Mouse (Mus musculus): ENCODE results near the gene Ccdc148. TPM values are rescaled to one million over a fixed set of nuclear protein-coding genes. Genes with fewer than 3 reads are reported as not detected.

Gene Ccdc148
- total RNA-seq, 4 experiments from 2014 or later, result not detected

DNA sequence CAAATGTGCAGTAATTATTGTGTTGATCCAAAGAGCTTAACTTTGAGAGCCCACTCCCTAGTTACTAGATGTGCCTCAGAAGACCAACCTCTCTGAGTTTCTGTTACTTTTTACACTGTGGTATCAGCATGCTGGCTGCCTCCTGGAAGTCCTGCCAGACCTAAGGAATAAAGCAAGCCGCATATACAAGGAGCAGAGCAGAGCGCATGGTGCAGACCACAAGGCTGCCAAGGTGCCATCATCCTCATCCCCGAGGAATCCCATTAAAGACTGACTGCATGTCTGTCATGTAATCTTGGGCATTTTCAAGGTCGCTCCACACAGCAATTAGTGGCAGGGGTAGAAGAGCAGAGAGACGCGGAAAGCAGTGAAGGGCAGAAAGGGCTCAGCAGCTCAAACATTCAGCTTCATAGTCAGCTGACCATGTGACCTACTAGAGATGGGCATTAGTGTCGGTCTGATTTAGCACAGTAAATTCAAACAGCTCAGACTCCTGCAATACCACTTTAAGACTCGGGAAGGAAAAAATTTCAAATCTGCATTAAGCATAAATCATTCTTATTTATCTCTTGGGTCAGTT is 110.1 kb downstream of the Ccdc148 start:
- DNase-seq (ENCODE audit: low spot score in 2 of 2), result no peak

GRCm38 (mm10) chr2:59049686-59050085 is 110.8 kb downstream of the Ccdc148 start:
- no peak for DNase-seq (ENCODE audit: low spot score in 2 of 2)

GRCm38 (mm10) chr2:59048775-59049451 is 111.6 kb downstream of the Ccdc148 start:
- no peak for DNase-seq (ENCODE audit: low spot score in 2 of 2)

DNA sequence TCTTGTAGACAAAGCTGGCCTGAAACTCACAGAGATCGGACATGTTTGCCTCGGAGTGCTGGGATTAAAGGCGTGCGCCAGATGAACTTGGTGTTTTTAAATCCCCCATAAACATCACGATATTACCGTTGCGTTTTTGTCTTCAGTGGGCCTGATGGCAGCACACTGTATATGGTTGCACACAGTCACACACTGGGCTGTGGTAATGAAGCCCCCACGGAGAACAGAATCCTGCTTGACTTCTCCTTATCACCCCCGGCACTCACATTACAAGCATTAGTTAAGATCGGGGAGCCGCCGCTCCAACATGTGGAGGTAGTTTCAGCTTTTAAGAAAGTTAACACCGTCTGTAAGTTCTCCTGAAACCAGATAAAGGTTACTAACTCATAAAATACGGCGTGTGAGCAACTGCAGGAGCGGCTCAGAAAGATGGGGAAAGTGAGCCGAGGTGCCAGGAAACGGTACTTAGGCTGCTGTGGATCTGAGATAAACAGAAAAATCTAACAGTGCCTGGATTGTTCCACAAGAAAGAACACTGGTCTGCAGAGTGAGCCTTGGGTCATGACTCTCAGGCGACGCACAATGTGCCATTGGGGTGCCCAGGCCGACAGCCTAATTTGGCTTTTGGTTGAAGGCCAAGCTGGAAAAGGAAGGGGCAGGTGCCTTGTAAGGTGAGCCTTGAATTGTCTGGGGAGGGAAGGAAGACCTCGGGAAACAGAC is 117.0 kb downstream of the Ccdc148 start:
- no peak for DNase-seq (ENCODE audit: low spot score in 2 of 2)

DNA sequence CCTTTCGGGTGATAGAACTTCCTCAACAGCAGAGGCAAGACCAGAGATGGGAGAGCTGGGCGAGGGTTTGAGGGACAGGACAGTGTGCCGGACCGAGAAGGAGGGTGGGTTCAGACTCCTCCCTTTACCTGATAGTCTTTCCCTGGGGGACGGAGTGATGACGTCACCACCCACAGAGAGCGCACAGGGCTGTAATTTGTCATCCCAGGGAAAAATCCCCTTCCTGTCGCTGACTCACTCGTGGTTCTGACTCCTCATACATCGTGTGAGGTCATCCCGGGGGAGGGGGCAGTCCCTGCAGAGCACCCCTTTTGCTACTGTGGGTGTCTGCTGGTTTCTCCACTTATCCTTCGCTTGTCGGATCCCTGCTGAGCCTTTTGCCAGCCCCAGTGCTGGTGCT is 117.9 kb downstream of the Ccdc148 start:
- no peak for DNase-seq (ENCODE audit: low spot score in 2 of 2)

- no peak for DNase-seq (ENCODE audit: low spot score in 2 of 2)
Measured at GRCm38 (mm10) chr2:59036433-59036832, 124.0 kb downstream of the Ccdc148 start.

GRCm38 (mm10) chr2:59035206-59035605 is 125.3 kb downstream of the Ccdc148 start:
- DNase-seq (ENCODE audit: low spot score in 2 of 2), result no peak

DNA sequence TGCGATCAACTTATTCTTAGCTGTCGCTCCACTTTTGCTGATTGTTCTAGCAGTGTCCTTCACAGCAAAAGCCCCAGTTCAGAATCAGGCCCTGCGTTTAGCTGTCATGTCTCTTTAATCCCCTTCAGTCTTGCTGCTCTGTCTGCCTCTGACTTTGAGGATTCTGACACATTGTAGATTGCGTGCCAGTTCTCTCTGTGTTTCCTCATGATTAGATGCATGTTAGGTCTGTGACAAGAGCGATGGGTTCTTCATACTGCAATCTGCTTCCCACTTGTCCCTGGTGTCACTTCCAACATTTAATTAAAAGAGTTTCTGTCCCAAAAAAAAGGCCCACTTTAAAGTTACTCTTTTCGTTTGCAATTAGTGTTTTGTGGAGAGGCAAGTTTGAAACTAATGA is 126.2 kb downstream of the Ccdc148 start:
- DNase-seq (ENCODE audit: low spot score in 2 of 2), result no peak

- DNase-seq (ENCODE audit: low spot score in 2 of 2), result no peak
Measured at GRCm38 (mm10) chr2:59024558-59024957, 135.9 kb downstream of the Ccdc148 start.

DNA sequence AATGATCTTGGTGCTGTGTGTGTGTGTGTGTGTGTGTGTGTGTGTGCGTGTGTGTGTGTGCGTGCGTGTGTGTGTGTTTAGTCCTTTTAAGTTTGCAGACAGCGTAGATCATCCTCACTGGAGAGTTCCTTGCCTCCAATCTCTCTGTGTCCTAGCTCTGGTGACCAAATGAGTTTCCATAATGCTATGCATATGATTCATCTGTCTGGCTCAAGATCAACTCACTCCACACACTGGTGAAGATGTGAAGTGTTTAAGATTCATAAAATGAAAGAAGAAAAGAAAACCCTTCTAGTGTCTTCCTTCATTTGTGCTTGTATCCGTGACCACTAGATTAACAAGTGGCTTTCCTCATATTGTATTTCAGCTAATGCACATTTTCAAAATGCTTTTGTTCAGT is 153.1 kb downstream of the Ccdc148 start:
- DNase-seq (ENCODE audit: low spot score in 2 of 2), result no peak

- no peak for DNase-seq (ENCODE audit: low spot score in 2 of 2)
Measured at GRCm38 (mm10) chr2:59006567-59007340, 153.7 kb downstream of the Ccdc148 start.

- DNase-seq (ENCODE audit: low spot score in 2 of 2), result no peak
Measured at GRCm38 (mm10) chr2:58997151-58997550, 163.3 kb downstream of the Ccdc148 start.

GRCm38 (mm10) chr2:58992431-58993191 is 167.9 kb downstream of the Ccdc148 start:
- no peak for DNase-seq (ENCODE audit: low spot score in 2 of 2)

DNA sequence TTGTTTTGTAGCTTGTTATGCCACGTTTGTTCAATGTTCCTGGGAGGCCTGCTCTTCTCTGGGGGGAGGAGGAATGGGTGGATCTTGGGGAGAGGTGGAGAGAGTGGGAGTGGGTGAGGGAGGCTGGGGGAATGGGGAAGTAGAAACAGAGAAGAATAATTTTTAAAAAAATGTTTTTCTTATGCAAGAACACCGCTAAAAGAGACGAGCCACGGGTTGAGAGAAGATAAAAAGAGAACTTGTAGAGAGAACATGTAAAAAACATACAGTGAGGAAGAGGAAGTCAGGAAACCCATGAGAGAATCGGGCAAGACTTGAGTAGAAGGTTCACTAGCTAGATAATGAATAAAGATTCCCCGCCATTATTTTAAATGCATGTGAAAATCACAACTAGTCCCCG is 182.4 kb downstream of the Ccdc148 start:
- no peak for DNase-seq (ENCODE audit: low spot score in 2 of 2)

DNA sequence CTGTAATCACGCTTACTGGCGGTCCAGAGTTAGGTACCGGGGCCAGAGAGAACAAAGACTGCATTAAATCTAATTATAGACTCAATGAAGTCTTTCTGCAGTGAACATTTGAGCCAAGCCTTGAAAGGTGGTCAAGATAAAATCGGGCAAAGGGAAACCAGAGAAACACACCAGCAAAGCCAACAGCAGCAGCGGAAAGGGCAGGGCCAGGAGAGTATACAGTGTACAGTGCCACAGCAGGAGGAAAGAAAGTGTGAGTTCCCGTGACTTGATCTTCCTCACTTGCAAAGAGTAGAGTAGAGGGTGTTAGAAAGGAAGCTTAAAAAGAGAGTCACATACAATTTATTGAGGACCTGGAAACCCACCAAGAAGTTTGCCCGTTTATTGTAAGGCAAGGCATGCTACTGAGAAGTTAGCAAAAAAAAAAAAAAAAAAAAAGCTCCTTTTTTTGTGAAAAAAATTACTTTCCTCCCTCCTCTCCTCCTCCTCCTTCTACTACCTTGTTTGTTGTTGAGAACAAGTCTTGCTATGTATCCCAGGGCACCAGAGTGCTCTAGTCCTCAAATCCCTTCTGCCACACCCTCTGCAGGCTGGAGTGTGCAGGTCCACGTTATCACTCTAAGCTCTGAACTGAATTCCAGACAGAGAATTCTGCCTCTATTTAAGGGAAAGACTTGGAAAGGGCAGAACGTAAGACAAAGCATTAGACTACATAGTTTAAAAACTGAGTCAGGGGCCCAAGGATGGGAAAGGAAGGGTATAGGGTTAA is 188.8 kb downstream of the Ccdc148 start:
- no peak for DNase-seq (ENCODE audit: low spot score in 2 of 2)

GRCm38 (mm10) chr2:58956770-58957300 is 203.6 kb downstream of the Ccdc148 start:
- DNase-seq (ENCODE audit: low spot score in 2 of 2), result no peak

- DNase-seq (ENCODE audit: low spot score in 2 of 2), result no peak
Measured at GRCm38 (mm10) chr2:58956351-58956750, 204.1 kb downstream of the Ccdc148 start.

- DNase-seq (ENCODE audit: low spot score in 2 of 2), result no peak
Measured at GRCm38 (mm10) chr2:58952101-58952500, 208.4 kb downstream of the Ccdc148 start.

DNA sequence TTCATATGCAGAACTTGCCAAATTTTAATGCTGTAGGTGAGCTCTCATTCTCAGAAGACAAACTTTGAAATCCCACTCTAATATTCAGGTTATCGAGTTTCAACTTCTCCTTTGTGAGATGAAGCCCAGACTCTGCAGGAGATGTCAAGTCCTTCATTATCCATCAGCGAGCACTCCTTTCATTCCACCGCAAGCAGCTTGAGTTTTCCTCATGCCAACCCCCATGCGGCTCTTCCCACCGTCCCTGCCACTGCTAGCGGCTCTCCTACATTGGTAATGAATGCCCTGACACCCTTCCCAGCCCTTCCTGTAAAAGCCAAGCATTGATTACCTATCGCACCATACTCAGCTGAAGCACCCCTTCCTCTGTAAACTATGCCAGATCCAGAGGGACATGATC is 211.7 kb downstream of the Ccdc148 start:
- DNase-seq (ENCODE audit: low spot score in 2 of 2), result no peak

- no peak for DNase-seq (ENCODE audit: low spot score in 2 of 2)
Measured at GRCm38 (mm10) chr2:58941361-58941760, 219.1 kb downstream of the Ccdc148 start.

All from gastrocnemius, adult 8-10 months (tissue).